Mouse (Mus musculus): ENCODE data around the gene Atxn7l3. TPM values are rescaled to one million over a fixed set of nuclear protein-coding genes. Genes with fewer than 3 reads are reported as not detected.
A peak's percentile ranks its signal among the peaks of the same experiment; 100 is the strongest.

Gene Atxn7l3
- polyA plus RNA-seq (2014; fragmentation: Nextera tagmentation; extraction: Ambion mirVana), result 18.7 and 19.0 TPM in 2 replicates

DNA sequence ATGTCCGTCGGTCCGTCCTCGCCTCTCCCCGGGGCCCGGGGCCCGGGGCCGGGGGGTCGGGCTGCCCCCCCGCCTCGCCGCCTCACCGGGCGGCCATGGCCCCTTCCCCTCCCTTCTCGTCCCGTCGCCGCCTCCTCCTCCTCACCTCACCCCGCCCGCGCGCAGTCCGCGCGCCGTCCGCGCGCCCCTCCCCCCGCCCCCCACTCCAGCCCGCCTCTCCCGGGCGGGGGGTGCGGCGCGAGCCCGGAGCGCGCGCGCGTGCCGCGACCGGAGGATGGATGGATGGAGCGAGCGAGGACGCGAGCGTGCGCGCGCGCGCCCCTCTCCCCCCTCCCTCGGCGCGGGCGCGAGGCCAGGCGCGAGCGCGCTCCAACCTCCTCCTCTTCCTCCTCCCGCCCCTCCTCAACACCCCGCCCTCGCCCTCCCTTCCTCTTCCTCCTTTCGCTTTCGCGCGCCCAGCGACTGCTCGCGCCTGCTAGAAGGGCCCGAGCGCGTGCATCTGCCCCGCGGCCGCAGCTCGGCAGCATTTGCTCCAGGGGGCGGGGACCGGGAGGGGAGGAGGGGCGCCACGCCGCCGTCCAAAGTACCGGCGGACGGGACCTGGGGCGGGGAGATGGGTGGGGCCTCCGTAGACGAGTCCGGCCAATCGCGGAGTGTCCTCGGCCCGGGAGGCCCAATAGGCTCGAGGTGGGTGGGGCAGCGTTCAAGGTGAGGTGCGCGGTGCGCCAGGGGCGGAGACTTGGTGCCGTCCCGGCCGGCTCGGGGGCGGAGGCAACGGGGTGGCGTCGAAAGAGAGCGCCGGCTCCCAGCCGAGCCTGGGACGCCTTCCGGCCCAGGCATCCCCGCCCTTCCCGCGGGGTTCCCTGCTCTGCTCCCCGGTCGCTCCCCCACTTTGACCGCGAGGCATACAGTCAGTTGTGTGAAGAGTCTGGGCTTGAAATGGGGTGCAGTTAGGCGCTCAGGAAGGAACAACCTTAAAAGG, at the start of gene Atxn7l3:
TSS of gene Atxn7l3 (minus strand) at position 141 of the 982 bp plus-strand sequence.
- H3K36me3 ChIP-seq (ENCODE audit: control insufficient read depth, insufficient read depth, low read length), result peaks cover 17% of the 10 kb centered on the region
- under 1% methylated on average over 74 of the region's 125 CpGs for WGBS
- no peaks in the 10 kb centered on the region for H3K9me3 ChIP-seq (ENCODE audit: control insufficient read depth, low read depth, low read length)
- H3K9ac ChIP-seq (replicated peaks; ENCODE audit: low read depth, low read length), result peak within 1 kb of the TSS; percentile 77
- peak within 1 kb of the TSS; percentile 68 for H3K4me3 ChIP-seq (ENCODE audit: low read depth, low read length)
- H3K27ac ChIP-seq (ENCODE audit: low read length), result peak within 1 kb of the TSS; percentile 100
- H3K27me3 ChIP-seq (ENCODE audit: control insufficient read depth, insufficient read depth, low read length), result no peaks in the 10 kb centered on the region
- ATAC-seq (ENCODE audit: insufficient number of reproducible peaks, insufficient read depth, low FRiP score, low read depth), result peak; percentile 94
- H3K4me2 ChIP-seq (replicated peaks; ENCODE audit: low read depth, low read length), result peak within 1 kb of the TSS; percentile 80
- peaks cover 8% of the 10 kb centered on the region for H3K4me1 ChIP-seq (ENCODE audit: control insufficient read depth, insufficient read depth, low read length)

DNA sequence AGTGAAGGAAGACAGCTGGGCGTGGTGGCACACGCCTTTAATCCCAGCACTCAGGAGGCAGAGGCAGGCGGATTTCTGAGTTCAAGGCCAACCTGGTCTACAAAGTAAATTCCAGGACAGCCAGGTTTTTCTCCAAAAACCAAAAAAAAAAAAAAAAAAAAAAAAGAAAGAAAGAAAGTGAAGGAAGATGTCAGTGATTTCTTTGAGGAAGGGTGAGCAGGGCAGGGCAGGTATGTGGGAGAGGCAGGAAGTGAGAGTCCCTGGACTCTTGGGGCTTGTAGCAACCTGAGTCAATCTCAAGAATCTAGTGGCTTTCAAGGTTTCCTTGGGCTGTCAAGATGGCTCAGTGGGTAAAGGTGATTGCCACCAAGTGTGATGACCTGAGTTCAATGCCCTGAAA, 48.0 kb upstream of the Atxn7l3 start:
- H3K4me1 ChIP-seq (ENCODE audit: control insufficient read depth, insufficient read depth, low read length), result no peaks in the 10 kb centered on the region

DNA sequence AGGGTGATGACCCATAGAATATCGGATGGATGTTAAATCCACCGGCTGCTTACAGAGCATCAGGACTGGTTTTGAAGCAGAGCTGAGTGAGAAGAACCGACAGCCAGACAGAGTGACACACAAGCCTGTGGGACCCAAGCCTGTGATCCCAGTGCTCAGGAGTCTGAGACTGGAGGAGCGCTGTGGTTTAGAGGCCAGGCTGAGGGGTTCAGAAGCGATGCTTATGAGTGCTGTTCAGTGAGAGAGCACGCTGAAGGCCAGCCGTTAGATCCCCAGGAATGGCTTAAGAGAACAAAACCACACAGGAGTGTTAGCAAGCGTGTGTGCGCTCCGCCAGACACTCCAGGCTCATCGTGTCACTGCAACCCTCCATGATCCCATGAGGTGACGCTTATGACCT, 46.3 kb upstream of the Atxn7l3 start:
- WGBS, result 66% methylated on average over 12 of the region's 12 CpGs
- Histone ChIP-seq H3K4me1 (ENCODE audit: control insufficient read depth, insufficient read depth, low read length) (no peaks in the 10 kb centered on the region), H3K4me2 (replicated peaks; ENCODE audit: low read depth, low read length) (no peak overlapping the region), H3K9me3 (ENCODE audit: control insufficient read depth, low read depth, low read length) (no peaks in the 10 kb centered on the region), H3K27me3 (ENCODE audit: control insufficient read depth, insufficient read depth, low read length) (no peaks in the 10 kb centered on the region), H3K27ac (ENCODE audit: low read length) (no peak overlapping the region), H3K9ac (replicated peaks; ENCODE audit: low read depth, low read length) (no peak overlapping the region), H3K4me3 (ENCODE audit: low read depth, low read length) (no peak overlapping the region), H3K36me3 (ENCODE audit: control insufficient read depth, insufficient read depth, low read length) (no peaks in the 10 kb centered on the region)
- ATAC-seq (ENCODE audit: insufficient number of reproducible peaks, insufficient read depth, low FRiP score, low read depth), result no peak

More for the DNA sequence above, 48.0 kb upstream of the Atxn7l3 start:
- Histone ChIP-seq H3K9me3 (ENCODE audit: control insufficient read depth, low read depth, low read length) (no peaks in the 10 kb centered on the region), H3K4me3 (ENCODE audit: low read depth, low read length) (no peak overlapping the region), H3K9ac (replicated peaks; ENCODE audit: low read depth, low read length) (no peak overlapping the region), H3K4me2 (replicated peaks; ENCODE audit: low read depth, low read length) (no peak overlapping the region), H3K27ac (ENCODE audit: low read length) (no peak overlapping the region), H3K36me3 (ENCODE audit: control insufficient read depth, insufficient read depth, low read length) (no peaks in the 10 kb centered on the region), H3K27me3 (ENCODE audit: control insufficient read depth, insufficient read depth, low read length) (no peaks in the 10 kb centered on the region)
- no peak for ATAC-seq (ENCODE audit: insufficient number of reproducible peaks, insufficient read depth, low FRiP score, low read depth)
- 89% methylated on average over 3 of the region's 3 CpGs for WGBS

DNA sequence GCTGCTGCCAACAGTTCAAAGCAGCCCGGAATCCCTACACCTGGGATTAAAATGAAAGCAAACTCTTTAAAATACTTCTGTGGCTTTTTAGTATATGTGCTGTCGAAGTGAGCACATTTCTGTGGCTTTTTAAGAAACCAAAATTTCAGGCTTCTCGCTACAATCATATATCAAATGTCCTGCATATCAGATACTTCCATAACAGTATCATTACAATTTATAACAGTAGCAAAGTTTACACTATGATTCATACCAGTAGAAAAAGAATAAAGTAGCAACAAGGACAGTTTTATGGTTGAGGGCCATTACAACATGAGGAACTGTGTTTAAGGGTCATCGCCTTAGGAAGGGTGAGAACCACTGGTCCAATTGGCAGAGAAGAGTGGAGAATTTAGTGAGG, 44.7 kb upstream of the Atxn7l3 start:
- 87% methylated on average over 4 of the region's 4 CpGs for whole genome bisulfite sequencing
- H3K9ac ChIP-seq (replicated peaks; ENCODE audit: low read depth, low read length), result no peak overlapping the region
- ATAC-seq (ENCODE audit: insufficient number of reproducible peaks, insufficient read depth, low FRiP score, low read depth), result no peak

DNA sequence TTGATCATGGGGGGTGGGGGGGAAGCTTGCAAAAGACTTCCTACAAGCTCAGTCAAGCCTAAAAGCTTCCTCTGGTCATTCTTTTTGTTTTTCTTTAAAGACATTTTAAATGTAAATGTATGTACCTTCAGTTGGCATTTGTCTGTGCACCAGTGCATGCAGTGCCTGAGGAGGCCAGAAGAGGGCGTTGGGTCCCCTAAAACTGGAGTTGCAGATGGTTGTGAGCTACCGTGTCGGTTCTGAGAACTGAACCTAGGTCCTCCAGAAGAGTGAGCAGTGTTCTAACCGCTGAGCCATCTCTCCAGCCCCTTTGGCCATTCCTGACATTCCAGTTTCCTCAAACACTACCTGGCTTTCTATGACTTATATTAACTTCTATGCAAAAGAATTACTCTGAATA, 43.2 kb upstream of the Atxn7l3 start:
- Histone ChIP-seq H3K36me3 (ENCODE audit: control insufficient read depth, insufficient read depth, low read length) (no peaks in the 10 kb centered on the region), H3K9me3 (ENCODE audit: control insufficient read depth, low read depth, low read length) (no peaks in the 10 kb centered on the region), H3K4me3 (ENCODE audit: low read depth, low read length) (no peak overlapping the region), H3K4me2 (replicated peaks; ENCODE audit: low read depth, low read length) (no peak overlapping the region), H3K27me3 (ENCODE audit: control insufficient read depth, insufficient read depth, low read length) (no peaks in the 10 kb centered on the region), H3K9ac (replicated peaks; ENCODE audit: low read depth, low read length) (no peak overlapping the region), H3K27ac (ENCODE audit: low read length) (no peak overlapping the region), H3K4me1 (ENCODE audit: control insufficient read depth, insufficient read depth, low read length) (no peaks in the 10 kb centered on the region)
- ATAC-seq (ENCODE audit: insufficient number of reproducible peaks, insufficient read depth, low FRiP score, low read depth), result no peak
- WGBS, result 62% methylated on average over 4 of the region's 4 CpGs

More for the DNA sequence above, 44.7 kb upstream of the Atxn7l3 start:
- Histone ChIP-seq H3K9me3 (ENCODE audit: control insufficient read depth, low read depth, low read length) (no peaks in the 10 kb centered on the region), H3K4me3 (ENCODE audit: low read depth, low read length) (no peak overlapping the region), H3K4me2 (replicated peaks; ENCODE audit: low read depth, low read length) (no peak overlapping the region), H3K27ac (ENCODE audit: low read length) (no peak overlapping the region), H3K27me3 (ENCODE audit: control insufficient read depth, insufficient read depth, low read length) (no peaks in the 10 kb centered on the region), H3K36me3 (ENCODE audit: control insufficient read depth, insufficient read depth, low read length) (no peaks in the 10 kb centered on the region), H3K4me1 (ENCODE audit: control insufficient read depth, insufficient read depth, low read length) (no peaks in the 10 kb centered on the region)

DNA sequence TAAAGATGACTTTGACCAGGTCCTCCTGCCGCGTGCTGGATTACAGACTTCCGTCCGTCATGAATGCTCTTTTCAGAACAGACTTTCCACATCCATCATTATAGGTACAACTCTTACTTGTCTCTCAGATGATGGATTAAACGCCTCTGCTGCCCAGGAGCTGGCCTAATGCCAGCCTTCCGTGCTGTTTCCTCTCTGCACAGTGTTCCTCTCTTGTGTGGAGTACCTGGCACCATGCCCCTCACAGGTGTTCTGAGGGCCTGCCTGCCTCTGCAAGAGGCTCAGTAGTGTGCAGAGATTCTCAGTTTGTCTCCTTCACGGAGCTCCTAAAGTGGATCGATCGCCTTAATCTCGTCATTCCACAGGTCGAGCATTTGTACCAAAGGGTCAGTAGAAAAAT, 42.8 kb upstream of the Atxn7l3 start:
- ATAC-seq (ENCODE audit: insufficient number of reproducible peaks, insufficient read depth, low FRiP score, low read depth), result no peak
- no peaks in the 10 kb centered on the region for H3K4me1 ChIP-seq (ENCODE audit: control insufficient read depth, insufficient read depth, low read length)
- H3K4me3 ChIP-seq (ENCODE audit: low read depth, low read length), result no peak overlapping the region
- H3K9me3 ChIP-seq (ENCODE audit: control insufficient read depth, low read depth, low read length), result no peaks in the 10 kb centered on the region
- no peak overlapping the region for H3K27ac ChIP-seq (ENCODE audit: low read length)
- no peaks in the 10 kb centered on the region for H3K36me3 ChIP-seq (ENCODE audit: control insufficient read depth, insufficient read depth, low read length)
- H3K9ac ChIP-seq (replicated peaks; ENCODE audit: low read depth, low read length), result no peak overlapping the region
- H3K4me2 ChIP-seq (replicated peaks; ENCODE audit: low read depth, low read length), result no peak overlapping the region
- 53% methylated on average over 11 of the region's 11 CpGs for WGBS
- H3K27me3 ChIP-seq (ENCODE audit: control insufficient read depth, insufficient read depth, low read length), result no peaks in the 10 kb centered on the region

DNA sequence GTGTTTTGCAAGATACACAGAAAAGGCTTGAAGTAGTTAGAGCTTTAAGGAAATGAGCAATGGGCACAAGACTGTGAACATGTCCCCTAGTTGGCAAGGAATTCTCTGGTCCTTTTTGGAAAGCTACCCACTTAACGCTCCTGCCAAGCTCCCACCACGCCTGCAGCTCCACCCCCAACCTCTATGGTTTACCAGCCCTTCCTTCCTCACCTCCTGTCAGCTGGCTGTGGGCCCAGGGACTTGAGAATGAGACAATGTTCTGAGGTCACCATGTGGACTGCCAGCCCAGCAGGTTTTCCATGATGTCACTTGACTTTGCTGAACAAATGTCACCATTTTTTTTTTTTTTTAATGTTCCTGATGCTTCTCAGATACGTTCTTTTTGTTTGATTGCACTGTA, 42.1 kb upstream of the Atxn7l3 start:
- H3K36me3 ChIP-seq (ENCODE audit: control insufficient read depth, insufficient read depth, low read length), result no peaks in the 10 kb centered on the region
- no peak for ATAC-seq (ENCODE audit: insufficient number of reproducible peaks, insufficient read depth, low FRiP score, low read depth)
- no peak overlapping the region for H3K27ac ChIP-seq (ENCODE audit: low read length)

DNA sequence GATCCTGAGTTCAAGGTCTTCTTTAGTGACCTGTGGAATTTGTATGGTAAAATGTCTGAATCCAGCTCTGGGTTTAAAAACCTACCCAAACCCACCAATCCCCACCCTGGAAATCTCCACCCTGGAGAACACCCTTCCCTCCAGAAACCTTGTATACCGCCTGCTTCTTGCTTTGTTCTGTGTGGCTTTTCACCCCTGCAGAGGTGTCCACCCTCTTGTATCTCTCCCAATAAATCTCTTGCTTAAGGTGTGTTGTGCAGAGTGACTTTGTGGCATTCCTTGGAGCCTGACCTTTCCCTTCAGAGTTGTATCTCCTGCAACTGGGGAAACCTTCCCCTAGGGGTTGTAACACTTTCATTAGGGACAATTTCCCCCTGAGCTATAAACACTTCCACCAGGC, 41.5 kb upstream of the Atxn7l3 start:
- Histone ChIP-seq H3K4me2 (replicated peaks; ENCODE audit: low read depth, low read length) (no peak overlapping the region), H3K27ac (ENCODE audit: low read length) (no peak overlapping the region), H3K4me1 (ENCODE audit: control insufficient read depth, insufficient read depth, low read length) (no peaks in the 10 kb centered on the region), H3K36me3 (ENCODE audit: control insufficient read depth, insufficient read depth, low read length) (no peaks in the 10 kb centered on the region), H3K9me3 (ENCODE audit: control insufficient read depth, low read depth, low read length) (no peaks in the 10 kb centered on the region), H3K9ac (replicated peaks; ENCODE audit: low read depth, low read length) (no peak overlapping the region), H3K4me3 (ENCODE audit: low read depth, low read length) (no peak overlapping the region), H3K27me3 (ENCODE audit: control insufficient read depth, insufficient read depth, low read length) (no peaks in the 10 kb centered on the region)
- no peak for ATAC-seq (ENCODE audit: insufficient number of reproducible peaks, insufficient read depth, low FRiP score, low read depth)
- 58% methylated on average over 1 of the region's 1 CpGs for WGBS

More for the DNA sequence above, 42.1 kb upstream of the Atxn7l3 start:
- no peaks in the 10 kb centered on the region for H3K4me1 ChIP-seq (ENCODE audit: control insufficient read depth, insufficient read depth, low read length)
- no peaks in the 10 kb centered on the region for H3K9me3 ChIP-seq (ENCODE audit: control insufficient read depth, low read depth, low read length)
- no peaks in the 10 kb centered on the region for H3K27me3 ChIP-seq (ENCODE audit: control insufficient read depth, insufficient read depth, low read length)
- 34% methylated on average over 3 of the region's 3 CpGs for WGBS
- no peak overlapping the region for H3K4me2 ChIP-seq (replicated peaks; ENCODE audit: low read depth, low read length)
- H3K9ac ChIP-seq (replicated peaks; ENCODE audit: low read depth, low read length), result no peak overlapping the region
- H3K4me3 ChIP-seq (ENCODE audit: low read depth, low read length), result no peak overlapping the region
